Comparison of ENCODE assay signal across 18 mouse cellular contexts in the genomic region with DNA sequence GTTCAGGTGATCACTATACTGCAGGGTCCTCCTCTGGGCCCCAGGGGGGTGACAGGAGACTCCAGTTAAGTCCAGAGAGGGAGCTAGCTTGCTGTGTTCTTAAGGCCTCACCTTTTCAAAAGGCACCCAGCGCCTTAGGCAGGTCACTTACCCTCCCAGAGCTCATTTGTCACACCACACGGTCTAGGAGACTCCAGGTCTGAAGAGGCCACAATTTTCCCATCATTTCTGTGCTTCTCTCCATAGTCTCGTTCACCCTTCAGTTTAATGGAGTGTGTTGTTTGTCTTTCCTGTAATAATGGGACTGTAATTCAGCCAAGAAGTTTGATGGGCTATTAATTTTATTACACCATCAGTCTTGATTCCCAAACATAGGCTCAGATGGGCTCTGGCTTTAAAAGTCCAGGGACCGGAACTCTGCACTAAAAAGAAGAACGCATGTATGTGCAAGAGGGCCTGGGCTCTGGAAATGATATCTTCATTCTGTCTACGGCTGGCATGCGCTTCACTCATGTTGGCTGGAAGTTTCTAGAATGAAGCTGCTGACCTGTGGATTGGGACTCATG. TPM values are rescaled to one million over a fixed set of nuclear protein-coding genes. Genes with fewer than 3 reads are reported as not detected.
DNase-seq lines count a peak whose midpoint lies in the region; ATAC-seq and TF ChIP-seq lines count a peak whose summit lies in the region.
"Had no signal": no experiment of that assay in that cellular context is flagged by ENCODE, and none has a peak within 500 bp of the region (broad histone marks: within the 10 kb centered on the region; RNA-seq: fewer than 3 reads in every experiment).

No protein-coding gene starts in this region.

- peaks cover 38% of the 10 kb centered on the region for H3K4me1 ChIP-seq in heart, embryonic 12.5 days (replicated peaks)
- peaks cover 15 to 32% of the 10 kb centered on the region in 2 experiments for H3K4me1 ChIP-seq in MEL (ENCODE audit: control insufficient read depth in 1 of 2, insufficient read depth in 2 of 2, low read length in 2 of 2)
- peaks cover 20% of the 10 kb centered on the region for H3K4me1 ChIP-seq in limb, embryonic 15.5 days

- no peak for TF ChIP-seq RAD21 in MEL (IDR thresholded peaks at IDR 0.05; ENCODE audit: low read depth, low read length)

- WGBS in heart, embryonic 12.5 days: 76% methylated on average over 7 of the region's 7 CpGs
- 49% methylated on average over 7 of the region's 7 CpGs for WGBS in limb, embryonic 15.5 days

- ATAC-seq in heart, embryonic 12.5 days (ENCODE audit: insufficient number of reproducible peaks, low FRiP score): no peak
- no peak for ATAC-seq in limb, embryonic 15.5 days (ENCODE audit: insufficient number of reproducible peaks, low FRiP score, low TSS enrichment, low read depth)

- peaks cover 9% of the 10 kb centered on the region; the same call in 1 of the 2 replicates for H3K9me3 ChIP-seq in heart, embryonic 12.5 days (replicated peaks)
- no peaks in the 10 kb centered on the region for H3K9me3 ChIP-seq in MEL (replicated peaks; ENCODE audit: insufficient read depth, low read length)
- 0 out of 2 replicates have a peak, but pooled peaks cover 5% of the 10 kb centered on the region for H3K9me3 ChIP-seq in limb, embryonic 15.5 days
- H3K9me3 ChIP-seq: hindbrain, embryonic 12.5 days had no signal

- no peaks in the 10 kb centered on the region for H3K36me3 ChIP-seq in heart, embryonic 12.5 days
- peaks cover 0 to 20% of the 10 kb centered on the region in 2 experiments; a peak in 2 of 4 replicates for H3K36me3 ChIP-seq in MEL (ENCODE audit: control insufficient read depth in 1 of 2, insufficient read depth in 2 of 2, low read length in 2 of 2)
- no peaks in the 10 kb centered on the region for H3K36me3 ChIP-seq in limb, embryonic 15.5 days
- H3K36me3 ChIP-seq: hindbrain, embryonic 12.5 days had no signal

- H3K27me3 ChIP-seq in heart, embryonic 12.5 days (replicated peaks): no peaks in the 10 kb centered on the region
- H3K27me3 ChIP-seq in MEL (ENCODE audit: control insufficient read depth in 1 of 2, insufficient read depth in 2 of 2, low read length in 2 of 2): no peaks in the 10 kb centered on the region
- no peaks in the 10 kb centered on the region for H3K27me3 ChIP-seq in limb, embryonic 15.5 days
- H3K27me3 ChIP-seq: hindbrain, embryonic 12.5 days had no signal

- peak overlapping the region; percentile 7; the same call in 1 of the 2 replicates for H3K27ac ChIP-seq in heart, embryonic 12.5 days (ENCODE audit: poor library complexity, severe bottlenecking)
- H3K27ac ChIP-seq in MEL (ENCODE audit: control insufficient read depth, low read depth, low read length): peak overlapping the region; percentile 96
- H3K27ac ChIP-seq in limb, embryonic 15.5 days: peak overlapping the region; percentile 22; the same call in 1 of the 2 replicates
- no peak overlapping the region for H3K27ac ChIP-seq in layer of hippocampus, adult 2 months
- H3K27ac ChIP-seq: hindbrain, embryonic 12.5 days had no signal

- no peaks in the 10 kb centered on the region for H3K79me2 ChIP-seq in MEL (ENCODE audit: control insufficient read depth, insufficient read depth, low read length, poor library complexity)

- no peak overlapping the region for H3K4me3 ChIP-seq in heart, embryonic 12.5 days
- H3K4me3 ChIP-seq in MEL (ENCODE audit: control insufficient read depth in 1 of 2, insufficient read depth in 1 of 2, low read depth in 2 of 2, low read length in 2 of 2): no peak overlapping the region
- H3K4me3 ChIP-seq in limb, embryonic 15.5 days: no peak overlapping the region
- H3K4me3 ChIP-seq in layer of hippocampus, adult 2 months: no peak overlapping the region
- H3K4me3 ChIP-seq: hindbrain, embryonic 12.5 days had no signal

- H3K4me2 ChIP-seq in heart, embryonic 12.5 days: no peak overlapping the region
- no peak overlapping the region for H3K4me2 ChIP-seq in limb, embryonic 15.5 days
- H3K4me2 ChIP-seq: hindbrain, embryonic 12.5 days had no signal

- H3K9ac ChIP-seq in heart, embryonic 12.5 days: no peak overlapping the region
- no peak overlapping the region for H3K9ac ChIP-seq in MEL (ENCODE audit: control insufficient read depth, low read depth, low read length, poor library complexity, severe bottlenecking)
- no peak overlapping the region for H3K9ac ChIP-seq in limb, embryonic 15.5 days
- H3K9ac ChIP-seq: hindbrain, embryonic 12.5 days had no signal

- no peak for DNase-seq in heart, adult 18-20 months
- peak; percentile 14 for DNase-seq in kidney, postnatal 14 days
- DNase-seq in kidney, adult 9 months: no peak
- DNase-seq in MEL (ENCODE audit: low read depth, low spot score): no peak
- DNase-seq in layer of hippocampus, adult 2 months (ENCODE audit: low spot score in 2 of 2): no peak
- no peak for DNase-seq in thymus, postnatal 0 days (ENCODE audit: low spot score)
- DNase-seq: cerebellum, adult 18-20 months; gastrocnemius, postnatal 10 days; kidney, adult 8-10 months; lung, adult 2 months; spleen, adult 18-20 months; thymus, postnatal 4 days had no signal

- TF ChIP-seq CTCF in MEL (IDR thresholded peaks at IDR 0.05 in 2 of 3, conservative IDR thresholded peaks at IDR 0.05 in 1 of 3; ENCODE audit: control insufficient read depth in 1 of 3, insufficient read depth in 1 of 3, low read depth in 2 of 3, low read length in 3 of 3, poor library complexity in 1 of 3, severe bottlenecking in 1 of 3): no peak
- TF ChIP-seq CTCF in layer of hippocampus, adult 2 months (conservative IDR thresholded peaks at IDR 0.05): no peak

- TF ChIP-seq EP300 in MEL (IDR thresholded peaks at IDR 0.05; ENCODE audit: low read depth in 1 of 2, low read length in 2 of 2): no peak

- no peak for TF ChIP-seq POLR2A in MEL (IDR thresholded peaks at IDR 0.05; ENCODE audit: control insufficient read depth in 1 of 2, insufficient read depth in 1 of 2, low read depth in 1 of 2, low read length in 2 of 2, poor library complexity in 1 of 2)

TF ChIP-seq in MEL, 35 proteins besides CTCF, POLR2A, EP300 and RAD21:
- TF ChIP-seq RCOR1 (IDR thresholded peaks at IDR 0.05; ENCODE audit: low read depth, low read length) (no peak), ZKSCAN1 (IDR thresholded peaks at IDR 0.05; ENCODE audit: low read depth, low read length) (no peak), ELF1 (IDR thresholded peaks at IDR 0.05; ENCODE audit: low read depth, low read length) (no peak), E2F4 (IDR thresholded peaks at IDR 0.05; ENCODE audit: borderline replicate concordance, low read depth, low read length) (no peak), ZC3H11A (IDR thresholded peaks at IDR 0.05; ENCODE audit: low read depth, low read length) (no peak), UBTF (IDR thresholded peaks at IDR 0.05; ENCODE audit: borderline replicate concordance, insufficient read depth, low read depth, low read length) (no peak), GATA1 (IDR thresholded peaks at IDR 0.05; ENCODE audit: low read depth, low read length) (no peak), MAFK (IDR thresholded peaks at IDR 0.05; ENCODE audit: borderline replicate concordance, low read depth, low read length) (no peak), GABPA (IDR thresholded peaks at IDR 0.05; ENCODE audit: low read depth, low read length) (no peak), TCF12 (IDR thresholded peaks at IDR 0.05; ENCODE audit: low read depth, low read length) (no peak), USF2 (IDR thresholded peaks at IDR 0.05; ENCODE audit: borderline replicate concordance in 1 of 2, insufficient read depth in 1 of 2, low read depth in 1 of 2, low read length in 2 of 2) (no peak), ZNF384 (IDR thresholded peaks at IDR 0.05; ENCODE audit: low read depth, low read length) (no peak), MXI1 (IDR thresholded peaks at IDR 0.05; ENCODE audit: low read depth, low read length) (no peak; the same call in 1 of the 2 replicates), POLR2AphosphoS2 (IDR thresholded peaks at IDR 0.05; ENCODE audit: low read length) (no peak), MAZ (IDR thresholded peaks at IDR 0.05; ENCODE audit: low read depth, low read length) (no peak), TBP (IDR thresholded peaks at IDR 0.05; ENCODE audit: low read depth, low read length) (no peak), SIN3A (IDR thresholded peaks at IDR 0.05; ENCODE audit: low read length) (no peak)

RNA-seq across cellular contexts. Expression of gene Gm9964, which starts 8.3 kb away (rescaled TPM):
- not detected in 2 replicates for polyA plus RNA-seq in heart, embryonic 12.5 days (2016; fragmentation: Nextera tagmentation; extraction: Ambion mirVana)
- total RNA-seq in heart, adult 18-20 months (2021): not detected
- total RNA-seq in MEL (2012; rRNA removed): not detected in 2 replicates
- not detected for polyA plus RNA-seq in MEL (2012; ENCODE audit: insufficient read depth in 1 of 2, insufficient read length in 2 of 2, low read depth in 1 of 2, low replicate concordance in 2 of 2, missing spikeins in 1 of 2)
- not detected in 2 replicates for polyA plus RNA-seq in limb, embryonic 15.5 days (2015; fragmentation: Nextera tagmentation; extraction: Ambion mirVana)
- total RNA-seq in layer of hippocampus, adult 2 months (2021): not detected
- 0.20 TPM in 1 of 2 replicates, not detected in the other for polyA plus RNA-seq in thymus, postnatal 0 days (2015; fragmentation: Nextera tagmentation; extraction: Ambion mirVana)
- total RNA-seq: gastrocnemius, postnatal 10 days; megakaryocyte-erythroid progenitor cell, adult 5-6 weeks had no signal
- polyA plus RNA-seq: embryonic facial prominence, embryonic 11.5 days; heart, embryonic 16.5 days; hindbrain, embryonic 12.5 days; lung, adult 2 months had no signal

RNA-seq across cellular contexts. Expression of gene Wsb1, which starts 33.9 kb away (rescaled TPM):
- 222 and 233 TPM in 2 replicates for polyA plus RNA-seq in heart, embryonic 12.5 days (2016; fragmentation: Nextera tagmentation; extraction: Ambion mirVana)
- 10 to 100 TPM; 12.6 to 13.8 TPM for total RNA-seq in heart, adult 18-20 months (2021)
- total RNA-seq in MEL (2012; rRNA removed): 48.8 and 56.2 TPM in 2 replicates
- 10 to 100 TPM; 57.0 to 90.9 TPM for polyA plus RNA-seq in MEL (2012; ENCODE audit: insufficient read depth in 1 of 2, insufficient read length in 2 of 2, low read depth in 1 of 2, low replicate concordance in 2 of 2, missing spikeins in 1 of 2)
- polyA plus RNA-seq in limb, embryonic 15.5 days (2015; fragmentation: Nextera tagmentation; extraction: Ambion mirVana): 248 and 274 TPM in 2 replicates
- 100 to 1,000 TPM in 1 of 2 experiments, 10 to 100 TPM in 1; 83.0 to 101 TPM for total RNA-seq in layer of hippocampus, adult 2 months (2021)
- 116 and 122 TPM in 2 replicates for polyA plus RNA-seq in thymus, postnatal 0 days (2015; fragmentation: Nextera tagmentation; extraction: Ambion mirVana)

RNA-seq across cellular contexts. Expression of gene Nf1, which starts 51.1 kb away (rescaled TPM):
- polyA plus RNA-seq in heart, embryonic 12.5 days (2016; fragmentation: Nextera tagmentation; extraction: Ambion mirVana): 5.6 and 6.6 TPM in 2 replicates
- 10 to 100 TPM; 31.3 to 33.6 TPM for total RNA-seq in heart, adult 18-20 months (2021)
- 13.2 and 14.8 TPM in 2 replicates for total RNA-seq in MEL (2012; rRNA removed)
- 100 to 1,000 TPM in 1 of 2 experiments, 10 to 100 TPM in 1; 20.3 to 108 TPM for polyA plus RNA-seq in MEL (2012; ENCODE audit: insufficient read depth in 1 of 2, insufficient read length in 2 of 2, low read depth in 1 of 2, low replicate concordance in 2 of 2, missing spikeins in 1 of 2)
- polyA plus RNA-seq in limb, embryonic 15.5 days (2015; fragmentation: Nextera tagmentation; extraction: Ambion mirVana): 4.2 and 5.2 TPM in 2 replicates
- total RNA-seq in layer of hippocampus, adult 2 months (2021): 100 to 1,000 TPM; 106 to 115 TPM
- polyA plus RNA-seq in thymus, postnatal 0 days (2015; fragmentation: Nextera tagmentation; extraction: Ambion mirVana): 3.3 and 4.7 TPM in 2 replicates
